Mouse (Mus musculus) cerebellum, adult 2 months (tissue): ENCODE measurements at regions not wholly inside any gene's neighbourhood (a gene's known extent, or its start where the extent isn't known, plus 50 kb on each side); places are given as distances from the start of the nearest gene placed in this dataset.

Experiments
- DNase-seq, 2 experiments: peaks; one replicate each; pipeline ENCODE4 v3.0.0; 2021
- H3K27ac ChIP-seq: fragments of 200-500 bp; 2 replicates; pipeline ENCODE4 v1.5.1; 2012; ENCODE audit warnings: low read length, control low read depth, inconsistent platforms; ENCODE audit not compliant: insufficient read depth
- H3K27me3 ChIP-seq: fragments of 200-500 bp; 2 replicates; pipeline ENCODE4 v1.6.1; 2012; ENCODE audit warnings: inconsistent platforms, mild to moderate bottlenecking, low read length, moderate library complexity; ENCODE audit not compliant: control insufficient read depth, insufficient read depth
- H3K4me1 ChIP-seq: fragments of 200-500 bp; 2 replicates; pipeline ENCODE4 v1.6.1; 2011; ENCODE audit warnings: low read length; ENCODE audit not compliant: control insufficient read depth, insufficient read depth
- H3K4me3 ChIP-seq: fragments of 200-500 bp; replicated peaks from 2 replicates; pipeline ENCODE3; 2011; ENCODE audit warnings: mild to moderate bottlenecking, low read depth, low read length, control low read depth; ENCODE audit not compliant: insufficient read depth
- CTCF ChIP-seq: fragments of 200-500 bp; IDR thresholded peaks from 2 replicates; pipeline ENCODE4 v1.5.1; 2011; ENCODE audit warnings: low read depth, mild to moderate bottlenecking, control low read depth, low read length, moderate library complexity, borderline replicate concordance; ENCODE audit not compliant: insufficient read depth
- POLR2A ChIP-seq: fragments of 200-500 bp; IDR thresholded peaks from 2 replicates; pipeline ENCODE4 v1.6.1; 2011; ENCODE audit warnings: low read length, control low read depth, borderline replicate concordance; ENCODE audit not compliant: insufficient read depth
- WGBS: fragments of 180-500 bp; shearing (Covaris S2); methylation state at CpG from one replicate; pipeline ENCODE4 v1.1.7; 2018; 5-methylcytosine and 5-hydroxymethylcytosine counted together

- TF ChIP-seq POLR2A (no peak), CTCF (no peak)
- WGBS: 32% methylated on average over 7 of the region's 7 CpGs
- H3K4me1 ChIP-seq: peaks cover 2% of the 10 kb centered on the region; the same call in 1 of the 2 replicates
- DNase-seq: peak in 1 of 2 experiments; percentile 42
- no peak overlapping the region for H3K4me3 ChIP-seq
- H3K27me3 ChIP-seq: no peaks in the 10 kb centered on the region
- no peak overlapping the region for H3K27ac ChIP-seq
Observed at GRCm38 (mm10) chr15:25563641-25564040, 58.7 kb upstream of the Myo10 start.

- TF ChIP-seq POLR2A (no peak), CTCF (no peak)
- no peaks in the 10 kb centered on the region for H3K4me1 ChIP-seq
- WGBS: 77% methylated on average over 6 of the region's 6 CpGs
Observed at GRCm38 (mm10) chr15:25572495-25572894, 49.8 kb upstream of the Myo10 start.

More at GRCm38 (mm10) chr15:25572495-25572894, 49.8 kb upstream of the Myo10 start:
- Histone ChIP-seq H3K27ac (no peak overlapping the region), H3K4me3 (no peak overlapping the region), H3K27me3 (no peaks in the 10 kb centered on the region)
- DNase-seq: no peak
